Mouse (Mus musculus) bone marrow, adult 2 months (tissue): ENCODE data around the gene Oprm1.

ENCODE experiments used
- CTCF ChIP-seq: fragments of 200-500 bp; IDR thresholded peaks from 2 replicates; pipeline ENCODE4 v1.5.1; 2011; ENCODE audit warnings: low read length, control low read depth; ENCODE audit not compliant: control insufficient read depth, insufficient read depth
- POLR2A ChIP-seq: fragments of 200-500 bp; IDR thresholded peaks from 2 replicates; pipeline ENCODE4 v1.6.1; 2011; ENCODE audit warnings: low read depth, mild to moderate bottlenecking, control low read depth, low read length, borderline replicate concordance; ENCODE audit not compliant: control insufficient read depth

DNA sequence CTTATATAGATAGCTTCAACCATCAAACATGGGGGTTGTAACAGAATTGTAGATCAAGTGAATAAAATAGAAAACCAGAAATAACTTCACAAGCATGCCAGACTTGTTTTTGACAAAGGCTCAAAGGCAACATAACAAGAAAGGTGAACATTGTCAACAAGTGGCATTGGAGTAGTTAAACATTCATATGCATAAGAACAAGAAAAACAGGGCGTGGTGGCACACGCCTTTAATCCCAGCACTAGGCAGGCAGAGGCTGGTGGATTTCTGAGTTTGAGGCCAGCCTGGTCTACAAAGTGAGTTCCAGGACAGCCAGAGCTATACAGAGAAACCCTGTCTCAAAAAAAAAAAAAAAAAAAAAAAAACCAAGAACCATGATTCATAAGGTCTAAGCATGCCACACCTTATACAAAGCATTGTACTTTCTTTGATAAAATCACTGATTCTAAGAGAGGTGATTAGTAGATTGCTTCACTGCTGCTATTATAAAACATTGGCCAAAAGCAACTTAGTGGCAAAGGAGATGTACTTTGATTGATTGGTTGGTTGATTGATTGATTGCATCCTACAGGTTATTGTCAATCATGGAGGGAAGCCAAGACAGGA, 120.1 kb downstream of the Oprm1 start:
- TF ChIP-seq CTCF (no peak), POLR2A (no peak)
